Mouse (Mus musculus) megakaryocyte progenitor cell, adult 5-6 weeks (primary cell): Measurements from ENCODE around the gene Fam107b. TPM values are rescaled to one million over a fixed set of nuclear protein-coding genes. Genes with fewer than 3 reads are reported as not detected.

Experiments
- ATAC-seq: replicated peaks from 2 replicates; pipeline ENCODE4 v1.8.0; 2016; ENCODE audit warnings: mild to moderate bottlenecking, moderate TSS enrichment, inconsistent platforms; ENCODE audit not compliant: poor library complexity
- total RNA-seq, 2 experiments: library from RNA; stranded (forward) in 1 of 2; stranded (reverse) in 1 of 2; fragments of 157-497, 149-512 nt in 1 of 2; fragments of 200-1000 nt in 1 of 2; gene quantifications; 2 replicates each; pipeline versions ENCODE4 v1.2.3 to v1.2.4; 2015 to 2017

Gene Fam107b
- total RNA-seq, 2 experiments from 2014 or later = 622 to 1,007 TPM

GRCm38 (mm10) chr2:3603181-3603580, 32.9 kb downstream of the Fam107b start:
- ATAC-seq = no peak

- ATAC-seq = peak; percentile 57
Observed at GRCm38 (mm10) chr2:3608868-3609854, 38.9 kb downstream of the Fam107b start.

GRCm38 (mm10) chr2:3618446-3618845, 48.2 kb downstream of the Fam107b start:
- ATAC-seq = no peak

DNA sequence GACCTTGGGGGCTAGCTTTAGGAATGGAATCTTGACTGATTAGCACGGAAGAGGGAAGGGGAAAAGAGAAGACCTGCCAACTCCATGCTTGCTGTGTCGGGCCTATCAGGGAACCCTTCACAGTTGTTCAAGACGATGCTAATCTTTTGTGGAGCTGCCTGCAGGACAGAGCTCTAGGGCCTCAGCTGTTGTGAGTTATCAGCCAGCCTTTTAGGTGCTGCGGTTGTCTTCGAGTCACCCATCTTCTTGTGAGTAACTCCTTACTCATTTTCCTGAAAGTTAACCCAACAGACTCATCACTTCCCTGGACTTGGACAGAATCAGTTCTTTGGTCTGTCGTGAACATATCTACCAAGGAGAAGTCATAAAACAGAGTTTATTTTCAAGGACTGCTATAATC, 51.3 kb downstream of the Fam107b start:
- ATAC-seq = no peak

- peak; percentile 32; the same call in 1 of the 2 replicates for ATAC-seq
Observed at GRCm38 (mm10) chr2:3622158-3622557, 51.9 kb downstream of the Fam107b start.

DNA sequence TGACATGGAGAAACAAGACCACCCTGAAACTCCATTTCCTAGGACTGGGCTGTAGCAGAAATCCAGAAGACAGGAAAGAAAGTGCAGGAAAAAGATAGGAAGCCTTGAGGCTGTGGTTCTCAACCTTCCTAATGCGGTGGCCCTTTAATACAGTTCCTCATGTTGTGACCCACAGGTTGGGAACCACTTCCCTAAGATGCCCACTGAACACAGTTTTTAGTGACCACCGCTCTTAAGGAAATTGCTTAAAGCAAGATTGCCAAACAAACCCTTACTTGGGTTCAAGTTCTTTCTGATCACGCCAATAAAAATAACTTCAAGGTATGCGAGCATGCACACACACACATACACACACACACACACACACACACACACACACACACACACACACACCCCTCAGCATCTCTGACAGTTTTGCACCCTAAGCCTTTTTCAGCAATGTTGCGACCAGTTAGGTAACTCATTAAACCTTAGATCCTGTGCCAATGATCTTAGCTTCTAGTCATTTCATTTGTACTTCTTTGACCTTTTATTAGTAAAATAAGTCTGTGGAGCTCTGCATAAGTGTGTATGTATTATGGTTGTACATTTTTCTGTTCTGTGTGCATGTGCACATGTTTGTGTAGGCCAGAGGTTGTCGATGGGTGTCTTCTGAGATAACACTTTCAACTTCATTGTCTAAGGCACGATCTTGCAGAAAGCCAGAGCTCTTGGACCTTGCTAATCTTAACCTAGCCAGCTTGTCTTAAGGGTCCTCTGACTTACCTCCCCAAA, 53.1 kb downstream of the Fam107b start:
- peak; percentile 73 for ATAC-seq

GRCm38 (mm10) chr2:3623981-3624584, 53.8 kb downstream of the Fam107b start:
- peak; percentile 65 for ATAC-seq

- ATAC-seq = no peak
Observed at GRCm38 (mm10) chr2:3629096-3629495, 58.8 kb downstream of the Fam107b start.

GRCm38 (mm10) chr2:3629741-3630140, 59.5 kb downstream of the Fam107b start:
- ATAC-seq = peak; percentile 40; the same call in 1 of the 2 replicates

DNA sequence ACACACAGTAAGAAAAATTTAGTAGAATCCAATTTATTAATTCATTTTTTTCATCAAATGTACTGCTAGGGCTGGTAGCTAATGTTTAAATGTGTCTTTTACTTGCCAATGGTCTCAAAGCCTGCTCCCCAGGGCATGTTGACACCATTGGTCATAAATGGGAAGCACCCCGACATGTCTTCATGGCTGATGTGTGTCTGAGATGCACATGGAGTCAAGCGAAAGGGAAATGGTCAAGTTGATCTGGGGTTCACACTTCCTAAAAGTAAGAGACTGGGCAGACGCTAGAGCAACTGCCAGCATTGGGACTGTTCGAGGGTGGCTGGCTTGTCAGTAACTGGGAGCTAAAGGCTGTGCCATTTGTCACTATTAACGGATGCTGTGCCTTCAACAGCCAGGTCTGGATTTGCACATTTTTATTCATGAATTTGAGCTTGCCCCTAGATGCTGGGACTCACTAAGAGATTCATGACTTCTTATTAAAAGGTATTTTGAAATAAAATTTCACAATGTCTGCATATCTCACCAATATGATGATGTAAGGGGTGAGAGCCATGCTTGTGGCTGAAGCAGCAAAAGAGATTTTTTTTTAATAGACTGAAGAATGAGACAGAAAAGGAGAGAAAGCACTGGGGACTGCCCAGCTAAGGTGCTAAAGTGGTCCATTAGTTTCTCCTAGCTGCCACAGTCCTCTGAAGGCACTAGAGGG, 60.6 kb downstream of the Fam107b start:
- ATAC-seq = peak; percentile 83

DNA sequence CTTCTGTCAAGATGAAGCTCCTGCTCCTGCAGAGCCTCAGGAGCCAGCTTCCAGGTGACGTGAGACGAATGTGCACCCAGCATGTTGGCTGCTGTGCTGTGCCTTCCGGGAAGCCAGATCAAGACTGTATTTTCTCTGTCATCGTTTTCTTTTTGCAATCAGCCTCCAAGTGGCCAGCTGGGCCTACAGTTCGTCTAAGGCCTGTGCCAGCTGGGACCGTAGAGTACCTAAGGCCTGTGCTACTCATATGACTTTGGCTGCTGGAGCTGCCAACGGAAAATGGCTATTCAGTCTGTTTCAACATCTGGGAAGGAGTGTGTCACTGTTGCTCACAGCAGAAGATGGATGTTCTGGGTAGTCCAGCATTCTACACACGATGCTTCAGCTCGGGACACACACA, 62.8 kb downstream of the Fam107b start:
- ATAC-seq = 0 out of 2 replicates have a peak, but pooled peaks have one; percentile 16

- ATAC-seq = no peak
Observed at GRCm38 (mm10) chr2:3636771-3637170, 66.5 kb downstream of the Fam107b start.

GRCm38 (mm10) chr2:3641001-3641770, 70.9 kb downstream of the Fam107b start:
- ATAC-seq = no peak

- no peak; the same call in 1 of the 2 replicates for ATAC-seq
Observed at GRCm38 (mm10) chr2:3642949-3643348, 72.7 kb downstream of the Fam107b start.

- peak; percentile 78 for ATAC-seq
Observed at GRCm38 (mm10) chr2:3645741-3646140, 75.5 kb downstream of the Fam107b start.

DNA sequence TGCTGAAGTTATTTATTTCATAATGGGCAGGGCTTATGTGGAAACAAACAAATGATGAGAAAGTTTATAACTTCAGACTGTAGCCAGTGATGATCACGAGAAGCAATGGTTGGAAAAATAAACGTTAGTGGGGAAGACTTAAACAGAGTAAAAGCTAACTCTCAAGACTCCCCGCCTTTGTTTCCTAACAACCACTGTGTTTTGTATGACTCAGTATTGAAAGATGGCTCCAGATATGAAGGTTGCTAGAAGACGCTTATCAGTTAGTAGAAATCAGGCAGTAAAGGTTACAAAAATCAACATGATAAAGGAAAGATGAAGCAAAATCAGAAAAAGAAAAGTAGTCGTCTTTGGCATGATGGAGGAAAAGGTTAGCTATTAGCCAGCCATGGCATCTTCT, 78.9 kb downstream of the Fam107b start:
- no peak for ATAC-seq

DNA sequence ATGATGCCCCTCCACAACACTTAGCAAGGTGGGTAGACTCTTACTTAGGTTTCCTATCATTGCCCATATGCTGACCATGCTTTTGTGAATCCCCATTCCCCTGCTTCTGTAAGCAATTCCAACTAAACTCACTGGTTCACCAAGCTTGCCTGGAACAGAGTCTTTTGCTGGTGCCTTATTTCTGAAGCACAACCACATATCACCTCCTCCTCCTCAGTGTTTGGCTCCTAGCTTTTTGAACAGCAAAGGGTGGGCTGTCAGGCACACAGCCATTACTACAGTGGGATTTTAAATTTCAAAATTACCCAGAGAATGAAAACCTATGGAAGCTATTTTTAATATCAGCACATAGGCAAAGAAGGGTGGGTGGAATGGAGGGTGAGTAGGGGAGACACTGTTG, 84.3 kb downstream of the Fam107b start:
- ATAC-seq = no peak

GRCm38 (mm10) chr2:3656091-3656490, 85.8 kb downstream of the Fam107b start:
- ATAC-seq = no peak

DNA sequence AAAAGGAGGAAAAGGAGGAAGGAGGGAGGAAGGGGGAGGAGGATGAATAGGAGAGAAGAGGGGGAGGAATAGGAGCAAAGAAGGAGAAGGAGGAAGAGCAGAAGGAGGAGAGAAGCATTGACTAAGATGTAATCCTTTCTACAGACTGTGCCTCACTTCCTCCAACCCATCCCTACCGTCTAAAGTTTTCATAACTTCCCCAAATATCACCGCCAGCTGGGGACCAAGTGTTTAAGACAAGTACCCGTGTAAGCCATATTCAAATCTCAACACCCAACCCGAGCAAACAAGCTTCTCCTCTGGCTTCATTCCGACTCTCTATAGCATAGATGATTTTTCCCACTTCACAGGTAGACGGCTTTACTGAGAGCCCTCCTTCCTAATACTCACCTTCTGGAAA, 86.5 kb downstream of the Fam107b start:
- ATAC-seq = peak; percentile 40

GRCm38 (mm10) chr2:3657376-3657775, 87.1 kb downstream of the Fam107b start:
- ATAC-seq = no peak
